Mouse (Mus musculus): Measurements from ENCODE around the gene Igdcc3. TPM values are rescaled to one million over a fixed set of nuclear protein-coding genes. Genes with fewer than 3 reads are reported as not detected.

Gene Igdcc3
- 0.07 and 0.08 TPM in 2 replicates for polyA plus RNA-seq (2015; fragmentation: Nextera tagmentation; extraction: Ambion mirVana)

DNA sequence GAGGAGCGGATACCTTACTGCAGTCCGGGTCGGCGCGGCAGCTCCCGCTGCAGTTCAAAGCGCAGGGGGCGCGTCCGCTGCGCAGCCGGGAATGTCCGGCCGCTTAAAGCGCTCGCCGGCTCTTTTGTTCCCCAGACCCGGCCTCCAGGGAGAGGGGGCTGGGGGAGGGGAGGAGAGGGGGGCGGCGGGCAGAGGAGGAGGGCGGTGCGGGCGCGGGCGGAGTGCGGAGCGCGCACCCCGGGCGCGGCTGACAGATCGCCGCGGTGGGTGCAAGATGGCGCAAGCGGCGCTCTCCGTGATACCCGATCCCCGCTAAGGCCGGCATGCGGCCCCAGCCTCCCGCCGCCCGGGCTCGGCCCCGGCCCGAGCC is at the start of gene Igdcc3:
TSS of gene Igdcc3 (plus strand) at position 254 of the 370 bp plus-strand sequence.
- peak within 1 kb of the TSS; percentile 56 for H3K4me3 ChIP-seq (replicated peaks)
- peaks cover 14% of the 10 kb centered on the region for H3K4me1 ChIP-seq (replicated peaks)
- no peaks in the 10 kb centered on the region for H3K9me3 ChIP-seq (replicated peaks)
- under 1% methylated on average over 42 of the region's 48 CpGs for WGBS (ENCODE audit: insufficient replicate concordance)
- peaks cover 74% of the 10 kb centered on the region for H3K27me3 ChIP-seq
- peak within 1 kb of the TSS; percentile 80 for H3K4me2 ChIP-seq
- no peak for ATAC-seq (ENCODE audit: insufficient read depth)
- no peak within 1 kb of the TSS for H3K9ac ChIP-seq
- no peak within 1 kb of the TSS for H3K27ac ChIP-seq (replicated peaks)
- H3K36me3 ChIP-seq (replicated peaks) = no peaks in the 10 kb centered on the region

DNA sequence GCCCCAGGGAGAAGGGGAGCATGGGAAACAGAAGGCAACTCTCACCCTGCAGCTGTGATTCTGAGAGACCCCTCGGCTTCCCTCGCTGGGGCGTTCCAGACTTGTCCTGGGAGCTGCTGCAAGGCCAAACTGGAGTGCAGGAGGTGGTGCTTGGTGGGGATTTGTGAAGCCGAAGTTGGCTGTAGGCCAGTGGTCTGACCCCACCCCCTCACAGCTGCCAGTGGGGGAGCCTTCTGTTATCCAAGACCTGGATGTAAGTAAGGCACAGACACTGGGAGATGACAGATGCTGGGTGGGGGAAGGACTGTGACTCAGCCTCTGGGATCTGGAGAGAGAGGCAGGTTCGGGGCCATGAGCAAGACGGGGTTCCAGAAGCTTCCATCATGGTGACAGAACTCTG is 46.8 kb upstream of the Igdcc3 start:
- Histone ChIP-seq H3K27me3 (peaks cover 7% of the 10 kb centered on the region; the same call in 1 of the 2 replicates), H3K4me3 (replicated peaks) (no peak overlapping the region), H3K9ac (no peak overlapping the region), H3K4me1 (replicated peaks) (0 out of 2 replicates have a peak, but pooled peaks cover 3% of the 10 kb centered on the region), H3K4me2 (no peak overlapping the region), H3K27ac (replicated peaks) (no peak overlapping the region), H3K9me3 (replicated peaks) (no peaks in the 10 kb centered on the region), H3K36me3 (replicated peaks) (no peaks in the 10 kb centered on the region)
- 65% methylated on average over 6 of the region's 6 CpGs for WGBS (ENCODE audit: insufficient replicate concordance)
- ATAC-seq (ENCODE audit: insufficient read depth) = no peak

DNA sequence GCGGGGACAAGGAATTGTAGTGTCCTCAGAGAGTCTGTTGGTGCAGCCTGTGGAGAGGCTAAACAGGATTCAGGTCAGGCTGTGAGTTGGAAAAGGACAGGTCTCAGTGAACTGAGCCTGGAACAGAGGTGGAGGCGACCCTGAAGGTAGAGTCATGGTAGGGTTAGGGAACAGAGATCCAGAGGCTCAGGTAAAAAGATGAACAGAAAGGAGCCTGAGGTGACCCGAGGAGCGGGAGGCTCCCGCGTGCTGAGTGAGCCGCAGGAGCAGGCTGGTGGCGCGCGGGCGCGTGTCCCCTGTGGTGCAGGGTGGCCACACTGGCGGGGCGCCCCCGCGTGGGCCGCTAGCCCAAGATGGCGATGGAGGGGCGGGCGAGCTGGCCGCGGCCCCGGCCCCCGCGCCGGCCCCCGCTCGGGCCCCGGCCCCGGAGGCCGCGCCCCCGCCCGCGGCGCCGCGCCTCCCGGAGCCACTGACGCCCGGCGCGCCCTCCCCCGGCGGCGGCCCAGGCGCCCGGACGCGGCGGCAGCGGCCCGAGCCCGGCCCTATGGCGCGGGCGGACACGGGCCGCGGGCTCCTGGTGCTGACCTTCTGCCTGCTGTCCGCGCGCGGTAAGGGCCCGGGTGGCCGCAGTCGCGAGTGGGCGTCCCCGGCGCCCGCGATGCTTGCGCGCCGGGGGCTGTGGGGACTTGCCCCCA is 39.9 kb upstream of the Igdcc3 start, which contains the start of gene Igdcc4:
TSS of gene Igdcc4 (plus strand) at position 496 of the 695 bp plus-strand sequence.
- Histone ChIP-seq H3K27ac (replicated peaks) (peak within 1 kb of the TSS; percentile 83), H3K36me3 (replicated peaks) (no peaks in the 10 kb centered on the region), H3K4me3 (replicated peaks) (peak within 1 kb of the TSS; percentile 58), H3K4me2 (peak within 1 kb of the TSS; percentile 67), H3K9ac (peak within 1 kb of the TSS; percentile 39), H3K4me1 (replicated peaks) (peaks cover 20% of the 10 kb centered on the region), H3K9me3 (replicated peaks) (no peaks in the 10 kb centered on the region), H3K27me3 (peaks cover 57% of the 10 kb centered on the region)
- WGBS (ENCODE audit: insufficient replicate concordance) = 3% methylated on average over 61 of the region's 76 CpGs
- peak; percentile 26; the same call in 1 of the 2 replicates for ATAC-seq (ENCODE audit: insufficient read depth)

DNA sequence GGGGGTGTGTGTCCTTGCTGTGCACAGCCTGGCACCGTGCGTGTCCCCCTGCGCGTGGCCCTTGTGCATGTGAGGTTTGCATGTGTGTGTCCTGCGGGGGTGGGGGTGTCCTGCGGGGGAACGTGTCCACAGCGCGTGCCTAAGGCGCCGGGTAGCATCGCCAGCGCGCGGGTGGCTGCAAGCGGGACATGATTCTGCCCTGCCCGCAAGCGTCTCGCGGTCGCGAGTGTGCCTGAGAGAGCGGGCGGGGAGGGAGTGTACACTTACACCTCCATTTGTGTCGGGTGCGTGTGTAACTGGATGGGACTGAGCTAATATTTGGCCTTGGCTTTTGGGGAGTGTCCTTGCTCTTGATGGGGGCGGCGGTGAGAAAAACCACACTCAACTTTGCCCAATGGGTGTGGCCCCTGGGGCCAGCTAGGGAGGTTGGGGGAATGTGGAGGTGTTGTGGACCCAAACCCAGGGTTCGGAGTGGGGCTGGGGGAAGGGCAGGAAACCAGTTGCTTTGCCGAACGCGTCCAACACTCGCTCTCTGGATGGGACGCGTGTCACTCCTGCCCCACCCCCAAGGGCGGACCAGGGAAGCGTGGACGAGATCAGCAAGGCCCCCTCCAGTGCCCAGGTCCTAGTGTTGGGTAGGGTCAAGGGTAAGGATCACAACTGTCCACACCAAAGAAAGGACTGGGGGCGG is 39.2 kb upstream of the Igdcc3 start:
- Histone ChIP-seq H3K27ac (replicated peaks) (peak overlapping the region; percentile 83), H3K27me3 (peaks cover 62% of the 10 kb centered on the region), H3K4me2 (peak overlapping the region; percentile 67), H3K9me3 (replicated peaks) (no peaks in the 10 kb centered on the region), H3K4me1 (replicated peaks) (peaks cover 20% of the 10 kb centered on the region), H3K9ac (peak overlapping the region; percentile 39), H3K36me3 (replicated peaks) (no peaks in the 10 kb centered on the region), H3K4me3 (replicated peaks) (peak overlapping the region; percentile 58)
- under 1% methylated on average over 39 of the region's 39 CpGs for WGBS (ENCODE audit: insufficient replicate concordance)
- ATAC-seq (ENCODE audit: insufficient read depth) = peak; percentile 76

DNA sequence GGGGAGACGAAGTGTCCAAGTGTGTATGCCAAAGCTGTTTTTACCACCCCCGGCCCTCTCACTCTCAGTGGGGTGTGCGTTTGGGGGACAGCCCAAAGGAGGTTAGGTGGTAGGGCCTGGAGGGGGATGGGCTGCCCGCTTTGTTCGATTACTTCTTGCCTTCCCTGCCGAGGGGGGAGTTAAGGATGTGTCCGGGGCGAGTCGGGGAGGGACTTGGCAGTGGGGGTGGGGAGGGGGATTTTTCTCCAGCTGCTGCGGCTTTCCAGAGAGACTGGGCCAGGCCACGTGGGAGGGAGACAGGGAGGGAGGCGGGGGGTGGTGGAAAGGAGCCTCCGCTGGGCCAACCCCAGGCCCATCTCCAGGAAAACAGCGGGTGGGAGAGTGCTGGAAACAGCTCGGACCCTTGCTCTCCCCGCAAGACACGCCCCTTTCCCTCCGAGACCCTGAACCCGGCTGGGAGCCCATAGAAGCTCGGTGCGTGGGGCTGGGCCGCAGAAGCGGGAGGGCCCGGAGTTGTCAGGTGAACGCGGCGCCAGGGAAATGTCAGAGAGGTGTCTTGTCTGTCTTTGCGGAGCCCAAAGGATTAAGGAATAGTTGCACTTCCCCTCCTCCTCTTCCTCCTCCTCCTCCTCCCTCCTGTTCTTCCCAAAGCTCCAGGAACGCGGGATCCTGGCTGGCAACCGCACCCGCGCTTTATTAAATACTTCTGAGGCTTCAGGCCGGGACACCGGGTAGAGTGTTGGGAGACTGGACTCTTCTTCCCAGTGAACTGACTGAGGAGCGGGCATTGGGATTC is 38.4 kb upstream of the Igdcc3 start:
- Histone ChIP-seq H3K4me1 (replicated peaks) (peaks cover 20% of the 10 kb centered on the region), H3K9me3 (replicated peaks) (no peaks in the 10 kb centered on the region), H3K4me3 (replicated peaks) (peak overlapping the region; percentile 58), H3K27ac (replicated peaks) (peak overlapping the region; percentile 83), H3K9ac (peak overlapping the region; percentile 27; the same call in 1 of the 2 replicates), H3K4me2 (peak overlapping the region; percentile 67), H3K36me3 (replicated peaks) (no peaks in the 10 kb centered on the region), H3K27me3 (peaks cover 66% of the 10 kb centered on the region)
- 11% methylated on average over 36 of the region's 36 CpGs for WGBS (ENCODE audit: insufficient replicate concordance)
- peak; percentile 26; the same call in 1 of the 2 replicates for ATAC-seq (ENCODE audit: insufficient read depth)

DNA sequence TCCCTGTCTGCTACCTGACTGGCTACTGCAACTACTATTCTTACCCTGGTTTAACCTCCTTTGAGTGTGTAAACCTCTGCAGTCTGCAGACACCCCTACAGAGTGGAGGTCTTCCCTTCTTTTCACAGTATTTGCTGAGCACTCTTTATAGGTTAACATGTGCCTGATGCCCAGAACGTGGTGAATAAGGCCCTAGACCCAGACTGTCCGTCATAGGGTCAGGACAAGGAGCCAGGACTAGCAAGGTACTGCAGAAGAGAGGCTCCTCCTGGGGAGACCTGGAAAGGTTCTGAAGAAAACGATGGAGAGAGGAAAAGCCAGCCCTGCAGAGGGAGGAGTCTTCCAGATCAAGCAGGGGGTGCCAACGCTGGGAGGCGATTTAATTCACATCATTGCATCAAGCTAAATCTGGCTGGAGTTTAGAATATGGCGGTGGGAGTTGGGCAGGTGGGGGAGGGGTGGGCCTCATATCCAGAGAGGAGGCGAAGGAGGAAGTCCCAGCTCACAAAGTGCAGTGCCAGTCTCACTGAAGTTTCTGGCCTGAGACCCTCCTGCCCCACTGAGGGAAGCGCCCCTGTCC is 37.7 kb upstream of the Igdcc3 start:
- 25% methylated on average over 8 of the region's 8 CpGs for WGBS (ENCODE audit: insufficient replicate concordance)
- H3K36me3 ChIP-seq (replicated peaks) = no peaks in the 10 kb centered on the region
- no peak for ATAC-seq (ENCODE audit: insufficient read depth)
- 0 out of 2 replicates have a peak overlapping the region, but pooled peaks have one; percentile 25 for H3K9ac ChIP-seq
- H3K4me1 ChIP-seq (replicated peaks) = peaks cover 20% of the 10 kb centered on the region
- no peaks in the 10 kb centered on the region for H3K9me3 ChIP-seq (replicated peaks)
- peaks cover 70% of the 10 kb centered on the region for H3K27me3 ChIP-seq
- peak overlapping the region; percentile 67 for H3K4me2 ChIP-seq
- H3K4me3 ChIP-seq (replicated peaks) = peak overlapping the region; percentile 58
- H3K27ac ChIP-seq (replicated peaks) = peak overlapping the region; percentile 83

DNA sequence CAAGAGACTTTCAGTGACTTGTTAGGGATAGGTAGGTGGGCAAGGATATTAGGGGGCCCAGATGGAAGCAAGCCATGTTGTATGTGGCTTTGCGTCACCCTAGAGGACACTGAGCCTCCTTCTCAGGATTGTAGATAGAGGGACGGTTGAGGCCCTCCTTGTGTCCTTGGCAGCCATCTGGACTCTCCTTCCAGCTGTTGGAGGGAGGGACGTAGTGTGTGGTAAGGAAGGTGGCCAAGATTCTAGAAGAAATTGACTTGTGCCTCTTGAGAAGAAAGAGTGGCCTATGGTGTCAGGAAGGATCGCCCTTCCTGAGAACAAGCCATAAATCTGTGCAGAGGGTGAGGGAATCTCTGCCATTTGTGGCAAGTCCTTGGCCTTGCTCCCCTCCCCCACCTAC is 34.2 kb upstream of the Igdcc3 start:
- Histone ChIP-seq H3K9me3 (replicated peaks) (no peaks in the 10 kb centered on the region), H3K4me1 (replicated peaks) (peaks cover 21% of the 10 kb centered on the region), H3K4me2 (no peak overlapping the region), H3K4me3 (replicated peaks) (no peak overlapping the region), H3K36me3 (replicated peaks) (no peaks in the 10 kb centered on the region), H3K27me3 (peaks cover 58% of the 10 kb centered on the region), H3K27ac (replicated peaks) (no peak overlapping the region), H3K9ac (no peak overlapping the region)
- no peak for ATAC-seq (ENCODE audit: insufficient read depth)
- WGBS (ENCODE audit: insufficient replicate concordance) = 59% methylated on average over 4 of the region's 4 CpGs

DNA sequence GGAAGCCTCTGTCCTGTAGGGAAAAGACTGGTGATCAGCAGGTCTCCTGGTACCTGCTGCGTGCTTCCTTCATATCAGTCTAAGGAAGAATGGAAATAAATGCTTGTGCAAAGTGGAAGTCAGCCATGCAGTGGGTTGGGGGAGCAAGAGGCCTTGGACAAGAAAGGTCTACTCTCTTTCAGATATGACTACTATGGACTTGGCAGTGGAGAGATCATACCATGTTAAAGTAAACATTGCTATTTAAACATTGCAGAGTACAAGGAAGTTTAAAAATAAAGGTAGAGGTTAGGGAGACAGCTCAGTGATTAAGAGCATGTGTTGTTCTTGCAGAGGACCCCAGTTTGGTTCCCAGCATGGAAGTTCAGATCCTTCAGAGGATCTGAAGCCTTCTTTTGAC is 33.1 kb upstream of the Igdcc3 start:
- Histone ChIP-seq H3K4me2 (no peak overlapping the region), H3K4me1 (replicated peaks) (peaks cover 18% of the 10 kb centered on the region; the same call in 1 of the 2 replicates), H3K9ac (no peak overlapping the region), H3K4me3 (replicated peaks) (no peak overlapping the region), H3K9me3 (replicated peaks) (no peaks in the 10 kb centered on the region), H3K27me3 (peaks cover 47% of the 10 kb centered on the region), H3K27ac (replicated peaks) (no peak overlapping the region), H3K36me3 (replicated peaks) (no peaks in the 10 kb centered on the region)
- WGBS (ENCODE audit: insufficient replicate concordance) = 53% methylated on average over 1 of the region's 1 CpGs
- no peak for ATAC-seq (ENCODE audit: insufficient read depth)

DNA sequence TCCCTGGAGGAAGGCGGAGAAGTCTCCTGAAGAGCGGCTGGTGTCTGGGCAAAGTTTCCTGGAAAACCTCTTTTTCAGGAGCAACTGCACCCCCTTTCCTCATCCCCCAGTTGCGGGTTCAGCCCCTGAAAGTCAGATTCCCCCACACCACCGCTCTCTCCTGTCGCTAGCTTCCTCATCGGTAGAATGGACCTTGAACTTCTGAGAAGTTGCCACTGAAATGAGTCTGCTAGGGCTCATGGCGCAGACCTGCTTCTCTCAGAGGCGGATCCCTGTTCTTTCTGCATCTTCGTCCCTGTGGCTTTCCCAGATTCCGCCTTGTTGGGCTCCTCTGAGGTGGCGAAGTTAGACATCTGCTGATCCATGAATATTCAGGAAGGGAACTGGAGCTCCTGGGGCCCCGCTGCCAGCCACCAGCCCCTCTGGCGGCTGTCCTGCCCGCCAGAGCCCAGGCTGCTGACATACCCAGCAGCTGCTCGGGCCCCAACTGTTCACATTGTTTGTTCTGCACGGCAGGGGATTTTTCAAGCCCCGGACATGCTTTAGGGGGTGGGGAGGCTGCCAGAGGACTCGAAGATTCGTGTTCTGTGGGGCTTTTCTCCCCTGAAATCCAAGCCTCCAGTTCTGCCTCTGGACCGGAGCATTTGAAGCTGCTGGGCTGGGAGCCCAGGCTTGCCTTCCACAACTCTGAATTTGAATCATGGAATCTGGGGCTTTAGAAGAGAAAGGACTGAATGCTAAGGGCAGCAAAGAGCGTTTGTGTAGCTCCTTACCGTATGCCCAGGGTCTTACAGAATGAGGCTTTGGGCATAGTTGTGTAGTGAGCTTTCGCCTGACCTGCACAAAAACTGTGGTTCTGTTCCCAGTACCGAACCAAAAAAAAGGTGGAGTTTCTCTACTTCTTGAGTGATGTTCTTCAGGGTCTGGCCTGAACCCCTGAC is 31.6 kb upstream of the Igdcc3 start:
- no peak overlapping the region; the same call in 1 of the 2 replicates for H3K27ac ChIP-seq (replicated peaks)
- WGBS (ENCODE audit: insufficient replicate concordance) = 18% methylated on average over 24 of the region's 24 CpGs
- H3K27me3 ChIP-seq = peaks cover 34% of the 10 kb centered on the region
- H3K9me3 ChIP-seq (replicated peaks) = no peaks in the 10 kb centered on the region
- ATAC-seq (ENCODE audit: insufficient read depth) = no peak
- H3K4me2 ChIP-seq = peak overlapping the region; percentile 27; the same call in 1 of the 2 replicates
- H3K4me3 ChIP-seq (replicated peaks) = no peak overlapping the region
- peaks cover 14% of the 10 kb centered on the region; the same call in 1 of the 2 replicates for H3K4me1 ChIP-seq (replicated peaks)
- H3K9ac ChIP-seq = no peak overlapping the region
- no peaks in the 10 kb centered on the region for H3K36me3 ChIP-seq (replicated peaks)

DNA sequence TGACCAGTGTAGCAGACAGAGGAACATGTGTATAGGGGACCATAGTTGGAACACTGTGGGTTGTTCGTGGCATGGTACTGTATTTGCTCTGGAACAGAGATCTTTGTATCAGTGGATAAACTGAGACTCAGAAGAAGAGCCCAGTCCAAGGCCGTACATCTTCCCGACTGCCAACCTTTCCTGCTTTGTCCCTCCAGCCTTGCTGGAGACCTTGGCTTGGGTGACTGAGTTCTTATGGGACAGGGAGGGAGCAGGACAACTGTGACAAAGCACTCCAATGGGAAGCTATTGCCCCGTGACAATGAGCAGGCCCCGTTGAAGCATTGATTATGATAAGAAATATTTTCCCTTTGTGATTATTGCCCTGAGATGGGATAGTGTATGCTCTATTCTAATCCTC is 29.3 kb upstream of the Igdcc3 start:
- peaks cover 14% of the 10 kb centered on the region; the same call in 1 of the 2 replicates for H3K4me1 ChIP-seq (replicated peaks)
- H3K27ac ChIP-seq (replicated peaks) = no peak overlapping the region
- no peak overlapping the region for H3K4me3 ChIP-seq (replicated peaks)
- no peak overlapping the region for H3K9ac ChIP-seq
- no peak overlapping the region for H3K4me2 ChIP-seq
- ATAC-seq (ENCODE audit: insufficient read depth) = no peak
- WGBS (ENCODE audit: insufficient replicate concordance) = 63% methylated on average over 5 of the region's 5 CpGs
- H3K36me3 ChIP-seq (replicated peaks) = no peaks in the 10 kb centered on the region
- no peaks in the 10 kb centered on the region for H3K9me3 ChIP-seq (replicated peaks)
- H3K27me3 ChIP-seq = peaks cover 30% of the 10 kb centered on the region
